Mouse (Mus musculus) stomach, postnatal 0 days (tissue): ENCODE data around the gene Myt1l. TPM values are rescaled to one million over a fixed set of nuclear protein-coding genes. Genes with fewer than 3 reads are reported as not detected.

Experiments used
- ATAC-seq: fragments of 200-750 bp; cut with Nextera tagmentation; 2 replicates; pipeline ENCODE4 v1.8.0; 2017; ENCODE audit not compliant: low FRiP score, low TSS enrichment
- DNase-seq: peaks from one replicate; pipeline ENCODE4 v3.0.0-alpha.2; 2016; ENCODE audit warnings: low spot score
- H3K27ac ChIP-seq: fragments of 300-500 bp; sonication (generic); replicated peaks from 2 replicates; pipeline ENCODE4 v1.5.1; 2014; ENCODE audit warnings: mild to moderate bottlenecking, control low read depth
- H3K27me3 ChIP-seq: fragments of 300-500 bp; sonication (generic); 2 replicates; pipeline ENCODE4 v1.6.1; 2014; ENCODE audit warnings: low read length; ENCODE audit not compliant: control insufficient read depth, insufficient read depth
- H3K36me3 ChIP-seq: fragments of 300-500 bp; sonication (generic); 2 replicates; pipeline ENCODE4 v1.6.1; 2014; ENCODE audit warnings: low read length, mixed read lengths; ENCODE audit not compliant: control insufficient read depth, insufficient read depth
- H3K4me1 ChIP-seq: fragments of 300-500 bp; sonication (generic); replicated peaks from 2 replicates; pipeline ENCODE4 v1.6.1; 2014; ENCODE audit warnings: antibody characterized with exemption; ENCODE audit not compliant: control insufficient read depth, insufficient read depth
- H3K4me2 ChIP-seq: fragments of 300-500 bp; sonication (generic); replicated peaks from 2 replicates; pipeline ENCODE4 v1.6.1; 2014; ENCODE audit warnings: low read depth, mild to moderate bottlenecking, control low read depth, moderate library complexity
- H3K4me3 ChIP-seq: fragments of 300-500 bp; sonication (generic); 2 replicates; pipeline ENCODE4 v1.5.1; 2014; ENCODE audit warnings: low read depth, low read length, control low read depth
- H3K9ac ChIP-seq: fragments of 300-500 bp; sonication (generic); 2 replicates; pipeline ENCODE4 v1.6.1; 2014; ENCODE audit warnings: mild to moderate bottlenecking, low read length, control low read depth, mixed read lengths
- H3K9me3 ChIP-seq: fragments of 300-500 bp; sonication (generic); 2 replicates; pipeline ENCODE4 v1.6.1; 2016; ENCODE audit warnings: low read length; ENCODE audit not compliant: control insufficient read depth
- CTCF ChIP-seq: IDR thresholded peaks from 2 replicates; pipeline ENCODE4 v1.5.1; 2016; ENCODE audit warnings: antibody characterized with exemption, low read depth, mild to moderate bottlenecking, moderate library complexity
- EP300 ChIP-seq: optimal IDR thresholded peaks from 2 replicates; pipeline ENCODE3; 2016; ENCODE audit warnings: antibody characterized with exemption
- WGBS: fragments of 180-500 bp; shearing (Covaris S2); extraction: QIAGEN DNeasy Blood & Tissue Kit; methylation state at CpG from one replicate; pipeline ENCODE4 v1.1.7; 2014; 5-methylcytosine and 5-hydroxymethylcytosine counted together
- polyA plus RNA-seq: library from polyadenylated mRNA; unstranded; fragments of >200 nt; fragmentation: Nextera tagmentation; extraction: Ambion mirVana; gene quantifications from 2 replicates; pipeline ENCODE4 v1.2.1, GENCODE M21; 2015

Myt1l gene
- polyA plus RNA-seq, 1 experiment from 2014 or later, result 0.76 TPM

DNA sequence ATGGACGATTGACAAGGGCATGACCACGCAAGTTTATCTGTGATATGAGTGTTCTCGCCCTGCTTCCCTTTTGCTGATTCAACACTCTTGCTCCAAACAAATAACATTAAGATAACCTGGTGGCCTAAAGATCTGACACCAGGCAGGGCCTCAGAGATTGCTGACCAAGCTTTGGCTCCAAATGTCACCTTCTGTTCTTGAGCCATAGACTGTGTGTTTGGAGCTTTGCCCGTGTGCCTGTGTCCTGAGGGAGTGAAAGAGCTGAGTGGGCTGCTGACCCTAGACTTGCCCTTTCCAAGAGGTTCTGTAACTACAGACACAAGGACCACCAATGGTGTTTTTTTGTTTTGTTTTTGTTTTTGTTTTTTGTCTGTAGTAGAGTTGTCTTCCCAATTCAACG is 124.3 kb downstream of the Myt1l start:
- H3K4me1 ChIP-seq, result no peaks in the 10 kb centered on the region
- H3K9ac ChIP-seq, result no peak overlapping the region
- no peaks in the 10 kb centered on the region for H3K36me3 ChIP-seq
- DNase-seq, result no peak
- H3K27me3 ChIP-seq, result no peaks in the 10 kb centered on the region
- 50% methylated on average over 5 of the region's 5 CpGs for WGBS
- H3K4me3 ChIP-seq, result no peak overlapping the region
- no peak overlapping the region for H3K27ac ChIP-seq
- no peaks in the 10 kb centered on the region for H3K9me3 ChIP-seq
- no peak for ATAC-seq
- no peak for TF ChIP-seq CTCF
- no peak overlapping the region for H3K4me2 ChIP-seq

- Histone ChIP-seq H3K4me1 (no peaks in the 10 kb centered on the region), H3K27ac (no peak overlapping the region), H3K4me2 (no peak overlapping the region), H3K27me3 (no peaks in the 10 kb centered on the region), H3K9me3 (no peaks in the 10 kb centered on the region), H3K9ac (no peak overlapping the region), H3K4me3 (no peak overlapping the region), H3K36me3 (no peaks in the 10 kb centered on the region)
- 91% methylated on average over 10 of the region's 10 CpGs for WGBS
- ATAC-seq (no peak), DNase-seq (no peak)
- TF ChIP-seq EP300 (no peak), CTCF (no peak)
Measured at GRCm38 (mm10) chr12:29655197-29655632, 127.0 kb downstream of the Myt1l start.

GRCm38 (mm10) chr12:29655673-29656072 is 127.5 kb downstream of the Myt1l start:
- no peaks in the 10 kb centered on the region for H3K4me1 ChIP-seq
- no peak overlapping the region for H3K4me3 ChIP-seq
- no peak for DNase-seq
- no peaks in the 10 kb centered on the region for H3K36me3 ChIP-seq
- TF ChIP-seq CTCF (no peak), EP300 (no peak)
- no peak for ATAC-seq
- no peaks in the 10 kb centered on the region for H3K9me3 ChIP-seq
- no peaks in the 10 kb centered on the region for H3K27me3 ChIP-seq
- H3K4me2 ChIP-seq, result no peak overlapping the region
- no peak overlapping the region for H3K9ac ChIP-seq
- no peak overlapping the region for H3K27ac ChIP-seq
- WGBS, result 49% methylated on average over 12 of the region's 12 CpGs

GRCm38 (mm10) chr12:29657061-29657460 is 128.9 kb downstream of the Myt1l start:
- TF ChIP-seq CTCF, result no peak
- no peak for TF ChIP-seq EP300
- DNase-seq, result no peak

DNA sequence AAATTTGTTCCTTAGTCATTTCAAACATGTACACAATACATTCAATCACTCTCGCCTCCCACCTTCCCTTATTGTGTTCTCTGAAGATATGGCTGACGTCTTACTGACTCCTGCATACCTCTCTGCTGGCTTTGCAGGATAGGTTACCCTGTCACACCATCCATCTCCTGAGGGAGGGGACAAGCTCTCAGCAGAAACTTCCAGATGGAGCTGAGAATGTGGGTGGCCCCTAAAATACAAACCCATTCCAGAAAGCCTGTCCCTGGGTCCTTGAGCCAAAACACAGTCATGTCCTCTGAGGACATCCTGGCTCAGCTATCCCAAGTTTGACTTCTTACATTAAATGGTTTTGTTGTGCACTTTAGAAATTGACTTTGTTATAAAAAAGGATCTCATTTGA is 129.7 kb downstream of the Myt1l start:
- Histone ChIP-seq H3K9me3 (no peaks in the 10 kb centered on the region), H3K27me3 (no peaks in the 10 kb centered on the region), H3K4me1 (no peaks in the 10 kb centered on the region), H3K9ac (no peak overlapping the region), H3K4me2 (no peak overlapping the region), H3K27ac (no peak overlapping the region), H3K36me3 (no peaks in the 10 kb centered on the region), H3K4me3 (no peak overlapping the region)
- no peak for ATAC-seq
- DNase-seq, result no peak
- WGBS, result 38% methylated on average over 2 of the region's 2 CpGs
- TF ChIP-seq EP300 (no peak), CTCF (no peak)

More at GRCm38 (mm10) chr12:29657061-29657460, 128.9 kb downstream of the Myt1l start:
- Histone ChIP-seq H3K4me3 (no peak overlapping the region), H3K4me2 (no peak overlapping the region), H3K27ac (no peak overlapping the region), H3K9me3 (no peaks in the 10 kb centered on the region), H3K9ac (no peak overlapping the region), H3K4me1 (no peaks in the 10 kb centered on the region), H3K36me3 (no peaks in the 10 kb centered on the region), H3K27me3 (no peaks in the 10 kb centered on the region)
- ATAC-seq, result no peak
- WGBS, result 31% methylated on average over 3 of the region's 3 CpGs

DNA sequence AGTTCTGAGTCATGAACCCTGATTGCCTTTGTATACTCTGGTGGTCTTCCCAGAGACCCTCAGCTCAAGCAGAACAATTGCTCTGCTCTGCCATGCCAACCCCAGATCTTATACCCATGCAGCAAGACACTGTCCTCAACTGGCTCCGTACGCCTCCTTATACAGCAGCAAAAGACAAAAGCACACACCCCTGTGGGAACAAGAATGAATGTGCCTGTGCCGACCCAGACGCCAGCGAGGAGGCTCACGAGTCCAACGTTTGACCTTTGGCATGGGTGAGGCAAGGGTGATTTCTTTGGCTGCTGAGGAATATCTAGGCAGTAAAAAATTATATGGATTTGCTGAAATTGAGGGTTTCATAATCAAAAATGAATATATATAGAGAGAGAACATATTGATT is 143.8 kb downstream of the Myt1l start:
- Histone ChIP-seq H3K36me3 (no peaks in the 10 kb centered on the region), H3K27ac (no peak overlapping the region), H3K4me1 (no peaks in the 10 kb centered on the region), H3K4me2 (no peak overlapping the region), H3K9ac (no peak overlapping the region), H3K4me3 (no peak overlapping the region), H3K9me3 (no peaks in the 10 kb centered on the region), H3K27me3 (no peaks in the 10 kb centered on the region)
- 74% methylated on average over 7 of the region's 7 CpGs for WGBS
- no peak for DNase-seq
- TF ChIP-seq EP300 (no peak), CTCF (no peak)
- no peak for ATAC-seq
